13 mouse cellular contexts compared by ENCODE assay signal in genomic region chr10:18845711-18846110, GRCm38 (mm10). TPM values are rescaled to one million over a fixed set of nuclear protein-coding genes. Genes with fewer than 3 reads are reported as not detected.
DNase-seq lines count a peak whose midpoint lies in the region; ATAC-seq and TF ChIP-seq lines count a peak whose summit lies in the region.
"Had no signal": no experiment of that assay in that cellular context is flagged by ENCODE, and none has a peak within 500 bp of the region (broad histone marks: within the 10 kb centered on the region; RNA-seq: fewer than 3 reads in every experiment).

No protein-coding gene starts in this region.

- no peaks in the 10 kb centered on the region for H3K9me3 ChIP-seq in heart, embryonic 16.5 days (replicated peaks; ENCODE audit: control insufficient read depth, low read length)
- H3K9me3 ChIP-seq in liver, embryonic 15.5 days (replicated peaks) = no peaks in the 10 kb centered on the region
- H3K9me3 ChIP-seq in forebrain, embryonic 15.5 days = no peaks in the 10 kb centered on the region
- no peaks in the 10 kb centered on the region for H3K9me3 ChIP-seq in forebrain, postnatal 0 days (ENCODE audit: low read length)

- H3K9ac ChIP-seq in heart, adult 2 months (ENCODE audit: low read depth, low read length) = peak overlapping the region; percentile 18
- H3K9ac ChIP-seq in heart, embryonic 16.5 days (ENCODE audit: low read length) = peak overlapping the region; percentile 90
- no peak overlapping the region for H3K9ac ChIP-seq in liver, embryonic 15.5 days
- no peak overlapping the region for H3K9ac ChIP-seq in forebrain, embryonic 15.5 days (replicated peaks)
- no peak overlapping the region for H3K9ac ChIP-seq in forebrain, postnatal 0 days

- peak overlapping the region; percentile 58 for H3K4me3 ChIP-seq in heart, adult 2 months
- peak overlapping the region; percentile 86 for H3K4me3 ChIP-seq in heart, embryonic 16.5 days (ENCODE audit: low read length)
- H3K4me3 ChIP-seq in liver, embryonic 15.5 days (replicated peaks) = peak overlapping the region; percentile 57
- no peak overlapping the region for H3K4me3 ChIP-seq in forebrain, embryonic 15.5 days
- no peak overlapping the region for H3K4me3 ChIP-seq in forebrain, postnatal 0 days (ENCODE audit: low read depth, low read length)

- TF ChIP-seq POLR2A in heart, adult 2 months (IDR thresholded peaks at IDR 0.05; ENCODE audit: insufficient read depth, low read depth, low read length) = no peak

- intact Hi-C loops in heart, adult 2 months (cut with DNase I) = loop anchor here (2.0 kb wide), 1 partner anchor 41 kb away; no protein-coding TSS in a partner anchor
- intact Hi-C loops in heart, postnatal 36 days (cut with DNase I) = loop anchor here (5.0 kb wide), 1 partner anchor 42 kb away; no protein-coding TSS in a partner anchor

- TF ChIP-seq EP300 in heart, adult 2 months (IDR thresholded peaks at IDR 0.05; ENCODE audit: insufficient read depth, low read depth, low read length) = no peak

- peak overlapping the region; percentile 81 for H3K4me2 ChIP-seq in heart, embryonic 16.5 days (ENCODE audit: low read depth, low read length)
- peak overlapping the region; percentile 68 for H3K4me2 ChIP-seq in liver, embryonic 15.5 days
- H3K4me2 ChIP-seq in forebrain, embryonic 15.5 days (replicated peaks) = no peak overlapping the region
- no peak overlapping the region for H3K4me2 ChIP-seq in forebrain, postnatal 0 days (ENCODE audit: low read depth)

- DNase-seq in heart, adult 2 months = no peak
- no peak for DNase-seq in heart, postnatal 36 days
- DNase-seq in 3134 (ENCODE audit: extremely low read depth, insufficient read length, low spot score) = peak; percentile 15
- DNase-seq in embryo, embryonic 11 days = no peak
- DNase-seq in forebrain, postnatal 0 days = no peak
- DNase-seq: cerebellum, adult 9-10 months; left cerebral cortex, postnatal 4 days had no signal

- no peak for TF ChIP-seq CTCF in heart, adult 2 months (IDR thresholded peaks at IDR 0.05)
- no peak for TF ChIP-seq CTCF in forebrain, postnatal 0 days (IDR thresholded peaks at IDR 0.05; ENCODE audit: low read depth)

- 35% methylated on average over 4 of the region's 4 CpGs for WGBS in heart, adult 2 months
- 22% methylated on average over 4 of the region's 4 CpGs for WGBS in heart, embryonic 16.5 days
- 25% methylated on average over 4 of the region's 4 CpGs for WGBS in liver, embryonic 15.5 days (ENCODE audit: insufficient replicate concordance)
- 68% methylated on average over 4 of the region's 4 CpGs for WGBS in forebrain, embryonic 15.5 days
- 69% methylated on average over 4 of the region's 4 CpGs for WGBS in forebrain, postnatal 0 days

- peaks cover 1% of the 10 kb centered on the region; the same call in 1 of the 2 replicates for H3K4me1 ChIP-seq in heart, adult 2 months (ENCODE audit: control insufficient read depth, insufficient read depth, low read length)
- peaks cover 21% of the 10 kb centered on the region; the same call in 1 of the 2 replicates for H3K4me1 ChIP-seq in heart, embryonic 16.5 days (ENCODE audit: control insufficient read depth, insufficient read depth, low read length)
- no peaks in the 10 kb centered on the region for H3K4me1 ChIP-seq in liver, embryonic 15.5 days (replicated peaks)
- H3K4me1 ChIP-seq in forebrain, embryonic 15.5 days = peaks cover 10% of the 10 kb centered on the region
- no peaks in the 10 kb centered on the region for H3K4me1 ChIP-seq in forebrain, postnatal 0 days (ENCODE audit: insufficient read depth)

- peaks cover 4% of the 10 kb centered on the region; the same call in 1 of the 2 replicates for H3K27me3 ChIP-seq in heart, adult 2 months (ENCODE audit: control insufficient read depth, insufficient read depth, low read length)
- H3K27me3 ChIP-seq in heart, embryonic 16.5 days (ENCODE audit: control insufficient read depth, insufficient read depth, low read length) = peaks cover 3% of the 10 kb centered on the region
- peaks cover 29% of the 10 kb centered on the region for H3K27me3 ChIP-seq in liver, embryonic 15.5 days
- peaks cover 26% of the 10 kb centered on the region for H3K27me3 ChIP-seq in forebrain, embryonic 15.5 days
- no peaks in the 10 kb centered on the region for H3K27me3 ChIP-seq in forebrain, postnatal 0 days (ENCODE audit: insufficient read depth, low read length)
- H3K27me3 ChIP-seq: Patski had no signal

- H3K36me3 ChIP-seq in heart, adult 2 months (ENCODE audit: control insufficient read depth, insufficient read depth, low read length) = no peaks in the 10 kb centered on the region
- no peaks in the 10 kb centered on the region for H3K36me3 ChIP-seq in heart, embryonic 16.5 days (ENCODE audit: control insufficient read depth, insufficient read depth)
- H3K36me3 ChIP-seq in liver, embryonic 15.5 days (replicated peaks) = no peaks in the 10 kb centered on the region
- no peaks in the 10 kb centered on the region for H3K36me3 ChIP-seq in forebrain, embryonic 15.5 days
- no peaks in the 10 kb centered on the region for H3K36me3 ChIP-seq in forebrain, postnatal 0 days (ENCODE audit: insufficient read depth)

- no peak for ATAC-seq in heart, embryonic 16.5 days (replicated peaks; ENCODE audit: extremely low read depth, insufficient read depth, low FRiP score)
- no peak for ATAC-seq in liver, embryonic 15.5 days (ENCODE audit: insufficient read depth)
- no peak for ATAC-seq in forebrain, embryonic 15.5 days (replicated peaks)
- no peak for ATAC-seq in forebrain, postnatal 0 days

- peak overlapping the region; percentile 60 for H3K27ac ChIP-seq in heart, adult 2 months
- peak overlapping the region; percentile 84 for H3K27ac ChIP-seq in heart, embryonic 16.5 days (ENCODE audit: low read length)
- no peak overlapping the region for H3K27ac ChIP-seq in liver, embryonic 15.5 days (replicated peaks)
- no peak overlapping the region for H3K27ac ChIP-seq in forebrain, embryonic 15.5 days (replicated peaks)
- no peak overlapping the region for H3K27ac ChIP-seq in forebrain, postnatal 0 days (ENCODE audit: low read depth, low read length)

- H3K79me2 ChIP-seq in heart, adult 2 months (replicated peaks; ENCODE audit: control insufficient read depth, insufficient read depth, low read length) = no peaks in the 10 kb centered on the region

RNA-seq across cellular contexts. Expression of gene Perp, which starts 0.9 kb away (rescaled TPM):
- 100 to 1,000 TPM in 1 of 2 experiments, 10 to 100 TPM in 1; 86.1 to 105 TPM for total RNA-seq in heart, adult 2 months (2021)
- 137 and 153 TPM in 2 replicates for polyA plus RNA-seq in heart, adult 2 months (2012; rRNA removed)
- 100 to 1,000 TPM; 108 to 119 TPM for total RNA-seq in heart, postnatal 36 days (2021)
- 218 and 248 TPM in 2 replicates for polyA plus RNA-seq in heart, embryonic 16.5 days (2015; fragmentation: Nextera tagmentation; extraction: Ambion mirVana)
- polyA plus RNA-seq in liver, embryonic 15.5 days (2015; fragmentation: Nextera tagmentation; extraction: Ambion mirVana) = 19.7 and 21.5 TPM in 2 replicates
- polyA plus RNA-seq in forebrain, embryonic 15.5 days (2015; fragmentation: Nextera tagmentation; extraction: Ambion mirVana) = 4.1 and 5.4 TPM in 2 replicates
- 11.5 and 14.5 TPM in 2 replicates for total RNA-seq in forebrain, postnatal 0 days (2014; rRNA removed)
- polyA plus RNA-seq in forebrain, postnatal 0 days (2015; fragmentation: Nextera tagmentation; extraction: Ambion mirVana) = 14.9 and 18.1 TPM in 2 replicates

RNA-seq across cellular contexts. Expression of gene Gm4922, which starts 59.1 kb away (rescaled TPM):
- total RNA-seq in heart, adult 2 months (2021) = not detected
- 0.06 TPM in 1 of 2 replicates, not detected in the other for polyA plus RNA-seq in heart, adult 2 months (2012; rRNA removed)
- total RNA-seq in heart, postnatal 36 days (2021) = not detected
- polyA plus RNA-seq in heart, embryonic 16.5 days (2015; fragmentation: Nextera tagmentation; extraction: Ambion mirVana) = 0.09 TPM in 1 of 2 replicates, not detected in the other
- not detected in 2 replicates for polyA plus RNA-seq in liver, embryonic 15.5 days (2015; fragmentation: Nextera tagmentation; extraction: Ambion mirVana)
- polyA plus RNA-seq in forebrain, embryonic 15.5 days (2015; fragmentation: Nextera tagmentation; extraction: Ambion mirVana) = 0.19 and 0.23 TPM in 2 replicates
- 0.08 TPM in 1 of 2 replicates, not detected in the other for total RNA-seq in forebrain, postnatal 0 days (2014; rRNA removed)
- 0.21 TPM in 1 of 2 replicates, not detected in the other for polyA plus RNA-seq in forebrain, postnatal 0 days (2015; fragmentation: Nextera tagmentation; extraction: Ambion mirVana)
- total RNA-seq: adrenal gland, postnatal 4 days; left cerebral cortex, postnatal 4 days had no signal
- polyA plus RNA-seq: gonadal fat pad, adult 2 months; Patski had no signal

Comparison
In these comparisons a context has a peak if more than half of its experiments do, and no peak if none do; other contexts are left out.
1. H3K27ac ChIP-seq: peak in heart, adult 2 months (single experiment) and heart, embryonic 16.5 days (single experiment); none in liver, embryonic 15.5 days (single experiment), forebrain, embryonic 15.5 days (single experiment) and forebrain, postnatal 0 days (single experiment).
2. H3K4me3 ChIP-seq: peak in heart, adult 2 months (single experiment), heart, embryonic 16.5 days (single experiment) and liver, embryonic 15.5 days (single experiment); none in forebrain, embryonic 15.5 days (single experiment) and forebrain, postnatal 0 days (single experiment).
3. H3K9ac ChIP-seq: peak in heart, adult 2 months (single experiment) and heart, embryonic 16.5 days (single experiment); none in liver, embryonic 15.5 days (single experiment), forebrain, embryonic 15.5 days (single experiment) and forebrain, postnatal 0 days (single experiment).
4. H3K4me2 ChIP-seq: peak in heart, embryonic 16.5 days (single experiment) and liver, embryonic 15.5 days (single experiment); none in forebrain, embryonic 15.5 days (single experiment) and forebrain, postnatal 0 days (single experiment).